Mouse (Mus musculus) MN1 (cell line): ENCODE data around the gene Ulk2.
"Not testable (repeated sequence)": the region's sequence is repeated elsewhere in the genome, so short reads cannot be mapped to it uniquely, and the experiment has no call there.

Experiments
- DNase-seq: peaks from one replicate; pipeline ENCODE4 v3.0.0-alpha.2; 2016; ENCODE audit warnings: low spot score

Gene Ulk2

DNA sequence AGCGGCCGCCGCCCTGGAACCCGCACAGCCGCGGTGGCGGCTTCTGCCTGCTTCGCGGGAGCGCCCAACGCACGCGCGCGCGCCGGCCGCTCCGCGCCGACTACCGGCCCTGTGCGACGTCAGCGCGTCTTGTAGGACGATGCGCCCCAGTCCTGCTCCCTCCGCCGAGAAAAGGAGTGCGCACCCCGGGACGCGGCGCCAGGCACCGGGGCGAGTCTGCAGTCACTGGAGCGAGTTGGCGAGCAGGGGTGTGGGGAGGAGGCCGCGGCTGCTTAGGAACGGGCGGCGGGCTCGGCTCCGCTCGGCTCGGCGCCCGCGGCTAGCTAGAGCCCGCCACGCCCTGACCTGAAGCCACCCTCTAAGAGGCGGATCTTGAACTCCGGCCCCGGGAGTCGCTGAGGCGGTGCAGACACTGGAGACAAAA lies at the start of gene Ulk2:
TSS of gene Ulk2 (minus strand) at position 86 of the 424 bp plus-strand sequence.
- peak; percentile 89 for DNase-seq

DNA sequence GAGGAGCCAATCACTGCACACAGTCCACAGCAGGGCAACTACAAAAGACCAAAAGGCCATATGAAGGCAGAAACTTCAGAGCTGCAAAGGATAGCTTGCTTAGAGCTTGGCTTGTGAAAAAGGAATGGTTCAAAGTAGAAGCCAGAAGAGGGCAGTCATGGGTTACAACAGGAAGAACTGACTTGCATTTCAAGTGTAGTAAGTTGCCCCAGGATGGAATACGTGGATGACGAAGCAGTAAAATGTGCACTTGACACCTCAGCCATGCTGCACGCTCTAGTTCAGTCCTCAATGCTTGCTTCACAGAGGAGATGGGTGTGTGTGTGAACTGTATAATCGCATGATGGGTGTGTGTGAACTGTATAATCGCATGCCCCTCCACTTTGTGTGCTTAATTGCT lies 27.3 kb upstream of the Ulk2 start:
- no peak for DNase-seq

GRCm38 (mm10) chr11:61879921-61880320 lies 25.0 kb upstream of the Ulk2 start:
- DNase-seq, result no peak

GRCm38 (mm10) chr11:61871881-61872280 lies 17.0 kb upstream of the Ulk2 start:
- no peak for DNase-seq

GRCm38 (mm10) chr11:61866856-61867255 lies 12.0 kb upstream of the Ulk2 start:
- DNase-seq, result no peak

GRCm38 (mm10) chr11:61861781-61862547 lies 7.1 kb upstream of the Ulk2 start:
- DNase-seq, result no peak

DNA sequence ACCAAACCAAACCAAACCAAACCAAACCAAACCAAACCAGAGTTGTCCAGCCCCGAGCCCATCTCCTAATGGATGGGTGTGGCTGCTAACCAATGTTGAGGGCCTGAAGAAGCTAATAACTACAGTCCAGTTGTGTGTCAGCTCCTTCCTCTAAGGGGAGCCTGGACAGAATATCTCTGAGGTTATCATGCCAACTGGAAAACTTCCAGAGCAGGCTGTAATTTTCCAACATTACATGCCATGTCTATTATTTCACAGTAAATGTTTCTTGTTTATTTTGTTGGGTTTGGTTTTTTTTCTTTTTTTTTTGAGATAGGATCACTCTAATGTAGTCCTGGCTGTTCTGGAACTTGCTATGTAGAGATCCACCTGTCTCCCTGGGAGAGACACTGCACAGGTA lies 4.4 kb upstream of the Ulk2 start:
- DNase-seq, result no peak

DNA sequence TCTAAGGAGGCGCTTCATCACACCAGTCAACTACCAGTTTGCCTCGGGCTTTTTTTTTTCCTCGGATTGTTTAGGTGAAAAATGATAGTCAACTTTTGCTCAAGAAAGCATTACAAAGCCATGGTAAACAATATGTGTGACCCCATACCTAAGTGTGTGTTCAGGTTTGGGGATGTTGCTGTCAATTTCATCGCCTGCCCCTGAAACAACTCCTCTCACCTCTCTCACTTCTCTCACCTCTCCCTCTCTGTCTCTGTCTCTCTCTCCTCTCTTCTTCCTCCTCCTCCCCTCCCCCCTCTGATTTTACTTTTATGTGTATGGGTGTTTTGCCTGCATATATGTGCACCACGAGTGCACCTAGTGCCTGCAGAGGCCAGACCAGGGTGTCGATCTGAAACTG lies 666 bp upstream of the Ulk2 start:
- no peak for DNase-seq

DNA sequence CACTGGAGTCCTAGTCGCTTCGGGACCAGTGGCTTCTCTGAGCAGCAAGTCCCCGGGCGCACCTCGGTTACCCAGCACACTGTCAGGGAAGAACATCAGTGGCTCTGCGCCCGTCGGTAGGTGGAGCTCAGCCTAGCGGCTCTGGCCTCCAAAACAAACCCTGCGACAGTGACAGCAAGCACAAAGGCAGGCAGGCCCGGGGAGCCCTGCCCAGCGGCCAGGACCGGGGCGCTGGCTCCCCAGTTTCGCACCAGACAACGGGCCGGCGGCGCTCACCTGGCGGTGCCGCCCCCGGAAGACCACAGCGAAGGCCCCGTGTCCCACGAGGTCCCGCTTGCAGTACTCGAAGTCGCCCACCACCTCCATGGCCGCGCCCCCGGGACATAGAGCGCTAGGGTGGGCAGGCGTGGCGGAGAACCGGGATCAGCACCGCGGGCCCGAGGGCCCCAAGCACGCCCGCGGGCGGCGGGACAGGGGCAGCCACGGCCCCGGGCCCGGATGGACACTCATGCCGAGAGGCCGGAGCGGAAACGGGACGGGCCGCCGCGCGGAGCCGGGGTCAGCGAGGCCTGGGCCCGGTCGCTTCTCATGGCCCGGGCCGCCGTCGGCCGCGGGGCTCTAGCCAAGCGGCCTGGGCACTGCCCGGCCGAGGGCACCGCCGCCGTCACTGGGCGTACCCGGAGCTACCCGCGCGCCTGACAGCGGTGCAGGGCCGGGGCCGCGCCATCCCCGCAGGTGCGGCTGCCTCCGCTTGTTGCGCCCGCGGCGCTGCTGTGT lies 474 bp downstream of the Ulk2 start:
- DNase-seq, result peak; percentile 84

GRCm38 (mm10) chr11:61853659-61854058 lies 1.2 kb downstream of the Ulk2 start:
- DNase-seq, result no peak

- no peak for DNase-seq
Measured at GRCm38 (mm10) chr11:61852916-61853315, 2.0 kb downstream of the Ulk2 start.

DNA sequence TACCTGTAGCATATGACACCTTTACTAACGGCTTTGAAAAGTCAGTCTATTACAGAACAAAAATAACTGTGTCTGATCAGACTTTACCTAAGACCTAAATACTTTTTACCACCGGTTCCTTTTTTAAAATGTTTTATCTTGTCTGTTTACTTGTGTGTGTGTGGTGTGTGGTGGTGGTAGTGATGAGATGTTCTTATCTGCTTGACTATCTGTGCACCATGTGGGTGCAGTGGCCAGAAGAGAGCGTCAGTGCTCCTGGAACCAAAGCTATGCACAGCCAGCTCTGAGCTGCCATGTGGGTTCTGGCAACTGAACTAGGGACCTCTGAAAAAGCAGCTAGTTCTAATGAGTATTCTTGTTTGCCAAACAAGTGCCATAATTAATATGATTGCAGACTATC lies 3.7 kb downstream of the Ulk2 start:
- DNase-seq, result no peak

- DNase-seq, result not testable (repeated sequence)
Measured at GRCm38 (mm10) chr11:61840663-61841062, 14.2 kb downstream of the Ulk2 start.

DNA sequence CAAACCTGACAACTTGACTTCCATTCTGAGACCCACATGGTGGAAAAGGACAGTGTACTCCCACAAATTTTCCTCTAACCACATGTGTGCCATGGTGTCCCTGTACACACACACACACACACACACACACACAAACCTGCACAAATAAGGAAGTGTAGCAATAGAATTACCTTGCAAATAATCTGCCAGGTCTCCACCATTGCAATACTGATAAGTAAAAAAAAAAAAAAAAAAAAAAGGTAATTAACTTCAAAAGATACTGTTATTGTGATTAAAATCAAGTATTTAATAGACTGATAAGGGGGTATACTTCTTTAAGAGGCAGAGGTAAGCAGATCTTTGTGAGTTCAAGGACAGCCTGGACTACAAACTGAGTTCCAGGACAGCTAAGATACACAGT lies 14.9 kb downstream of the Ulk2 start:
- DNase-seq, result no peak

DNA sequence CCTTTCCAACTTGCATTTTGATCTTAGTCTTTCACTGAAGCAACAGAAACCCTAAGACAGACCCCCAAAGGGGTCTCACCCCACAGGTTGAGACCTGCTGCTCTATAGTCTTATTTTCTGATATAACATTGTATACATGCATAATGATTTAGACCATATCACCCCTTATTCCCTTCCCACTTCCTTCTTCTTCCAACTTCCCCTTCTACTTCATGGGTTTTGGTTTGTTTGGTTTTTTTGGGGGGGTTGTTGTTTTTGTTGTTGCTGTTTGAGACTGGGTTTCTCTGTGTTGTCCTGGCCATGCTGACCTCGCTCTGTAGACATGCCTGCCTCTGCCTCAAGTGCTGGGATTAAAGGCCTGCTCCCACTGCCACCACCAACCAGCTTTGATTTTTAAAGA lies 15.7 kb downstream of the Ulk2 start:
- no peak for DNase-seq

GRCm38 (mm10) chr11:61809793-61810192 lies 45.1 kb downstream of the Ulk2 start:
- DNase-seq, result no peak

DNA sequence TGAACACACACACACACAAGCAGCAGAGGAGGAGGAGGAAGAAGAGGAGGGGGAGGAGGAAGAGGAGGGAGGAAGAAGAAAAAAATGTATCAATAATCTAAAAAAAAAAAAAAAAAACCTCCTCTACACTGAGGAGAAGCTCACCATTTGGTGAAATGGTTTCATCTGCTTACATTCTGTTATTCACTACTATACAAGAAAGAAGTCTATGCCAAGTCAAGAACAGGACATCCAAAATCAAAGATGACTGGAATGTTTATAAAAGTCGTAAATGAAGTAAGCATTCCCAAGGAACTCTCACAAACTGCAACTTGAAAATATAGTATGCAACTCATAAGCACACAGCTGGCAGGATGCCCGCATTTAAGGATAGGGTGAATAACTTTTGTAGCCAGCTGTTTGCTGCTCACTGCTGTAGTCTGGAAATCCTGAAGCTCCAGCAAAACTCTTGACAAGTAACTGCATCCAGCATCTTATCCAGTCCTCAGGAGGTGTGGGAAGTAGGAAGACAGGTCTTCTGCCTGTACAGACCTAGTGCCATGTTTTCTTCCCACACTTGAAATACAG lies 46.2 kb downstream of the Ulk2 start:
- no peak for DNase-seq

DNA sequence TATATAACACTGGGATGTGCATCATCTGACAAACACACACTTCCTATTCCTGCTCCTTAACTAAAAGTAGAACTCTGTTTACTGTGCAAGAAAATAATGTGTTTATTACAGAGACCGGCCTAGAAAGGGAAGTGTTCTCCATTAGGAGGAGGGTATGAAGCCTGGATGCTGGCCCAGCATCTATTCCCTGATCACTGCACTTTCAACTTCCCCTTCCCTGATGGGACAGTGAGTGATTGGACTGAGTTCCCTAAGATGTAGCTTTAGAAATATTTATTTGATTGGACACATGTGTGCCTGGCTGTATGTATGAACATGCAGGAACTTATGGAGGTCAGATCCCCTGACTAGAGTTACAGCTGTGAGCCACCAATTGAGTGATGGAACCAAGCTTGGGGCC lies 61.4 kb downstream of the Ulk2 start:
- DNase-seq, result no peak

DNA sequence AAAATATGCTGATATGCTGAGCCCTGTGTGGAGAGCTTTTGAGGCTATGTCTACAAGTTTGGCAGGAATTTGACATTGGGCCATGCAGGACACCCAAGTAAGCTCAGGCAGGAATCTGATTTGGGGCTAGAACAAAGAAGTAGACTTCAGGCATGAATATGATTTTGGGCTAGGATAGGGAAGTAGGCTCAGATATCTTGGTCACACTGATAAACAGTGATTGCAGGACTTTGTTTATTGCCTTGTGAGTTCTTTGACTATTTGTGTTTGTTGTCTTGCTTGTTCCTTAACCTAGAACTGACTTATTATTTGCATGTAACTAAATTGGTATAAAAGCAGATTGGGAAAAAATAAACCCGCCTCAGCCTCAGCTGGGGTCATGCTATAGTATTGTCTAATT lies 66.3 kb downstream of the Ulk2 start:
- no peak for DNase-seq

- not testable (repeated sequence) for DNase-seq
Measured at GRCm38 (mm10) chr11:61782526-61782925, 72.3 kb downstream of the Ulk2 start.

GRCm38 (mm10) chr11:61774551-61775149 lies 80.2 kb downstream of the Ulk2 start:
- DNase-seq, result no peak

- peak; percentile 96 for DNase-seq
Measured at GRCm38 (mm10) chr11:61761584-61762407, 93.1 kb downstream of the Ulk2 start, which contains the start of gene Prpsap2. Gene Prpsap2 (minus strand): TSS chr11:61762088.
